Mouse (Mus musculus) neural tube, embryonic 14.5 days (tissue): ENCODE measurements around the gene Msrb1. TPM values are rescaled to one million over a fixed set of nuclear protein-coding genes. Genes with fewer than 3 reads are reported as not detected.
A peak's percentile ranks its signal among the peaks of the same experiment; 100 is the strongest.

Source experiments
- ATAC-seq: fragments of 200-750 bp; cut with Nextera tagmentation; 2 replicates; pipeline ENCODE4 v1.8.0; 2017; ENCODE audit warnings: low read depth, mild to moderate bottlenecking, moderate TSS enrichment, moderate library complexity
- H3K27ac ChIP-seq: fragments of 300-500 bp; sonication (generic); 2 replicates; pipeline ENCODE4 v1.5.1; 2014; ENCODE audit warnings: low read depth, mild to moderate bottlenecking, control low read depth, low read length, moderate library complexity, mixed read lengths
- H3K27me3 ChIP-seq: fragments of 300-500 bp; sonication (generic); 2 replicates; pipeline ENCODE4 v1.6.1; 2014; ENCODE audit warnings: low read length; ENCODE audit not compliant: control insufficient read depth, insufficient read depth
- H3K36me3 ChIP-seq: fragments of 300-500 bp; sonication (generic); 2 replicates; pipeline ENCODE4 v1.6.1; 2014; ENCODE audit warnings: low read length, mixed read lengths; ENCODE audit not compliant: control insufficient read depth, insufficient read depth
- H3K4me1 ChIP-seq: fragments of 300-500 bp; sonication (generic); 2 replicates; pipeline ENCODE4 v1.6.1; 2014; ENCODE audit warnings: low read length; ENCODE audit not compliant: control insufficient read depth, insufficient read depth
- H3K4me2 ChIP-seq: fragments of 300-500 bp; sonication (generic); 2 replicates; pipeline ENCODE4 v1.6.1; 2014; ENCODE audit warnings: mild to moderate bottlenecking, low read depth, low read length, control low read depth
- H3K4me3 ChIP-seq: fragments of 300-500 bp; sonication (generic); 2 replicates; pipeline ENCODE4 v1.5.1; 2014; ENCODE audit warnings: low read depth, low read length, control low read depth, mixed read lengths
- H3K9ac ChIP-seq: fragments of 300-500 bp; sonication (generic); replicated peaks from 2 replicates; pipeline ENCODE4 v1.6.1; 2014; ENCODE audit warnings: low read depth, mild to moderate bottlenecking, control low read depth, low read length, mixed read lengths
- H3K9me3 ChIP-seq: fragments of 300-500 bp; sonication (generic); 2 replicates; pipeline ENCODE4 v1.6.1; 2016; ENCODE audit warnings: low read length; ENCODE audit not compliant: control insufficient read depth
- WGBS: fragments of 180-500 bp; shearing (Covaris S2); extraction: QIAGEN DNeasy Blood & Tissue Kit; methylation state at CpG from one replicate; pipeline ENCODE4 v1.1.7; 2014; 5-methylcytosine and 5-hydroxymethylcytosine counted together
- polyA plus RNA-seq: library from polyadenylated mRNA; unstranded; fragments of >200 nt; fragmentation: Nextera tagmentation; extraction: Ambion mirVana; gene quantifications from 2 replicates; pipeline ENCODE4 v1.2.1, GENCODE M21; 2014

The Msrb1 gene
- 21.5 and 27.7 TPM in 2 replicates for polyA plus RNA-seq

- peaks cover 5% of the 10 kb centered on the region; the same call in 1 of the 2 replicates for H3K4me1 ChIP-seq
- H3K9ac ChIP-seq = peak within 1 kb of the TSS; percentile 41; the same call in 1 of the 2 replicates
- H3K9me3 ChIP-seq = no peaks in the 10 kb centered on the region
- H3K4me2 ChIP-seq = peak within 1 kb of the TSS; percentile 47
- peak within 1 kb of the TSS; percentile 41 for H3K4me3 ChIP-seq
- peak within 1 kb of the TSS; percentile 60; the same call in 1 of the 2 replicates for H3K27ac ChIP-seq
- 2% methylated on average over 29 of the region's 29 CpGs for WGBS
- H3K27me3 ChIP-seq = no peaks in the 10 kb centered on the region
- ATAC-seq = peak; percentile 95
- H3K36me3 ChIP-seq = no peaks in the 10 kb centered on the region
Measured at GRCm38 (mm10) chr17:24736330-24737051, at the start of gene Msrb1. TSS of gene Msrb1 (plus strand) at chr17:24736642.

GRCm38 (mm10) chr17:24687146-24687595 lies 49.3 kb upstream of the Msrb1 start:
- peaks cover 13% of the 10 kb centered on the region for H3K27me3 ChIP-seq
- WGBS = 1% methylated on average over 25 of the region's 25 CpGs
- no peaks in the 10 kb centered on the region for H3K9me3 ChIP-seq
- ATAC-seq = no peak
- no peak overlapping the region for H3K27ac ChIP-seq
- H3K4me3 ChIP-seq = peak overlapping the region; percentile 19
- H3K4me1 ChIP-seq = peaks cover 15% of the 10 kb centered on the region; the same call in 1 of the 2 replicates
- peak overlapping the region; percentile 72 for H3K4me2 ChIP-seq
- no peaks in the 10 kb centered on the region for H3K36me3 ChIP-seq
- H3K9ac ChIP-seq = peak overlapping the region; percentile 25

- H3K4me3 ChIP-seq = peak overlapping the region; percentile 19
- no peaks in the 10 kb centered on the region for H3K9me3 ChIP-seq
- H3K4me2 ChIP-seq = peak overlapping the region; percentile 72
- H3K36me3 ChIP-seq = no peaks in the 10 kb centered on the region
- ATAC-seq = no peak
- peaks cover 15% of the 10 kb centered on the region; the same call in 1 of the 2 replicates for H3K4me1 ChIP-seq
- H3K27ac ChIP-seq = no peak overlapping the region
- H3K9ac ChIP-seq = peak overlapping the region; percentile 25
- WGBS = 19% methylated on average over 23 of the region's 23 CpGs
- H3K27me3 ChIP-seq = peaks cover 13% of the 10 kb centered on the region
Measured at GRCm38 (mm10) chr17:24687599-24687998, 48.8 kb upstream of the Msrb1 start.

- Histone ChIP-seq H3K27ac (peak within 1 kb of the TSS; percentile 88), H3K4me1 (peaks cover 15% of the 10 kb centered on the region; the same call in 1 of the 2 replicates), H3K9ac (peak within 1 kb of the TSS; percentile 89), H3K4me3 (peak within 1 kb of the TSS; percentile 74), H3K9me3 (no peaks in the 10 kb centered on the region), H3K36me3 (no peaks in the 10 kb centered on the region), H3K27me3 (peaks cover 13% of the 10 kb centered on the region), H3K4me2 (peak within 1 kb of the TSS; percentile 72)
- peak; percentile 72 for ATAC-seq
- under 1% methylated on average over 50 of the region's 55 CpGs for WGBS
Measured at GRCm38 (mm10) chr17:24689251-24690081, 47.0 kb upstream of the Msrb1 start, which contains the start of gene Syngr3. TSS of gene Syngr3 (minus strand) at chr17:24689955.

GRCm38 (mm10) chr17:24692385-24692784 lies 44.1 kb upstream of the Msrb1 start:
- no peaks in the 10 kb centered on the region for H3K36me3 ChIP-seq
- 83% methylated on average over 5 of the region's 5 CpGs for WGBS
- no peak overlapping the region for H3K9ac ChIP-seq
- peaks cover 12% of the 10 kb centered on the region for H3K27me3 ChIP-seq
- H3K4me3 ChIP-seq = no peak overlapping the region
- H3K4me1 ChIP-seq = peaks cover 24% of the 10 kb centered on the region; the same call in 1 of the 2 replicates
- H3K9me3 ChIP-seq = no peaks in the 10 kb centered on the region
- H3K4me2 ChIP-seq = no peak overlapping the region
- H3K27ac ChIP-seq = no peak overlapping the region
- ATAC-seq = no peak

- H3K4me1 ChIP-seq = peaks cover 13% of the 10 kb centered on the region; the same call in 1 of the 2 replicates
- no peak; the same call in 1 of the 2 replicates for ATAC-seq
Measured at GRCm38 (mm10) chr17:24695326-24696010, 41.0 kb upstream of the Msrb1 start.

GRCm38 (mm10) chr17:24696011-24696697 lies 40.3 kb upstream of the Msrb1 start, which contains the start of the genes Gfer and Noxo1:
TSS of gene Gfer (minus strand) at chr17:24696156.
TSS of gene Noxo1 (plus strand) at chr17:24696234.
- under 1% methylated on average over 56 of the region's 76 CpGs for WGBS
- peaks cover 11% of the 10 kb centered on the region; the same call in 1 of the 2 replicates for H3K4me1 ChIP-seq
- no peaks in the 10 kb centered on the region for H3K9me3 ChIP-seq
- peak; percentile 89 for ATAC-seq
- no peaks in the 10 kb centered on the region for H3K27me3 ChIP-seq
- H3K4me2 ChIP-seq = peak within 1 kb of the TSS; percentile 68
- peaks cover 17% of the 10 kb centered on the region for H3K36me3 ChIP-seq
- H3K4me3 ChIP-seq = peak within 1 kb of the TSS; percentile 75
- peak within 1 kb of the TSS; percentile 78 for H3K27ac ChIP-seq
- H3K9ac ChIP-seq = peak within 1 kb of the TSS; percentile 81

More at GRCm38 (mm10) chr17:24695326-24696010, 41.0 kb upstream of the Msrb1 start:
- peak overlapping the region; percentile 78 for H3K27ac ChIP-seq
- H3K4me3 ChIP-seq = peak overlapping the region; percentile 75
- peaks cover 10% of the 10 kb centered on the region for H3K36me3 ChIP-seq
- peak overlapping the region; percentile 68 for H3K4me2 ChIP-seq
- 0 out of 2 replicates have a peak, but pooled peaks cover 2% of the 10 kb centered on the region for H3K27me3 ChIP-seq
- H3K9ac ChIP-seq = peak overlapping the region; percentile 81
- WGBS = 8% methylated on average over 31 of the region's 51 CpGs
- H3K9me3 ChIP-seq = no peaks in the 10 kb centered on the region

GRCm38 (mm10) chr17:24697985-24698384 lies 38.5 kb upstream of the Msrb1 start:
- 21% methylated on average over 5 of the region's 5 CpGs for WGBS
- H3K27ac ChIP-seq = no peak overlapping the region
- H3K27me3 ChIP-seq = no peaks in the 10 kb centered on the region
- peaks cover 11% of the 10 kb centered on the region; the same call in 1 of the 2 replicates for H3K4me1 ChIP-seq
- peaks cover 30% of the 10 kb centered on the region for H3K36me3 ChIP-seq
- H3K9me3 ChIP-seq = no peaks in the 10 kb centered on the region
- no peak overlapping the region for H3K4me2 ChIP-seq
- H3K4me3 ChIP-seq = no peak overlapping the region
- no peak overlapping the region for H3K9ac ChIP-seq
- ATAC-seq = no peak
